Mouse (Mus musculus) heart, postnatal 0 days (tissue): Measurements from ENCODE around the gene Hddc2.

Source experiments
- CTCF ChIP-seq: IDR thresholded peaks from 2 replicates; pipeline ENCODE4 v1.5.1; 2016; ENCODE audit warnings: antibody characterized with exemption, control low read depth, low read depth
- EP300 ChIP-seq: IDR thresholded peaks from 2 replicates; pipeline ENCODE4 v1.6.1; 2016; ENCODE audit warnings: antibody characterized with exemption, low read depth

GRCm38 (mm10) chr10:31312865-31313848 lies at the start of gene Hddc2:
- no peak for TF ChIP-seq CTCF
- 0 out of 2 replicates have a peak, but pooled peaks have one; percentile 41 for TF ChIP-seq EP300
